Mouse (Mus musculus) cerebellum, adult 11 months (tissue): Measurements from ENCODE around the gene Tiam1.

ENCODE experiments used
- DNase-seq: peaks from one replicate; pipeline ENCODE4 v3.0.0; 2022

Gene Tiam1

GRCm38 (mm10) chr16:89946816-89947215, 196.8 kb downstream of the Tiam1 start:
- DNase-seq: no peak

DNA sequence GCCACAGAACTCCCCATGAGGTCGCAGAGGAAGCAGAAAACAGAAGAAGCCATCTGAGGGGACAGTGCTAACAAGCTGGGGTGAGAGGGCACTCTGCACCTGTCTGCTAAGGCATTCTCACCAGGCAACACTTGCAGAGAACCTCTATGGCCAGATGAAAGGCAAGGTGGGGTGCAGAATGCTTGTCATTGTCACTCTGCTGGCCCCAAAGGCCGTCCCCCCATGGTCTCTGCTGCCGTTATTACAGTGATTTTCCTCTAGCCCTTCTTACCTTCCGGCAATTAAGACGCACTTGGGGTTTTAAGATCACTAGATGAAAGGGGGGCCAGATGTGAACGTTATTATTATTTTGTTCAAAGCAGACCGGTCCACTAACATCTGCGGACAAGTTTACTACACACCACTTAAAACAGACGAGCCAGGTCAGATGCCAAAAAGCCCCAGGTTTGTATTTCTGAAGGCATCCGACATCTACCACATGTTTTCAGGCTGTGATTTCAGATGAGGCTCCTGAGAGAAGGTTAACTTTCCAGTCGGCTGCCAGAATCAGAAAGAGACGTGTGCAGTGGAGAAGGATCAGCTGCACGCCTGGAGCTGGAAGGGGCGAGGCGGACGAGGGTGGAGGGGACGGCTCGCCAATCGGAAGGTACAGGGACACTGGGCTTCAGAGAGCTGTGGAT, 198.8 kb downstream of the Tiam1 start:
- DNase-seq: no peak

DNA sequence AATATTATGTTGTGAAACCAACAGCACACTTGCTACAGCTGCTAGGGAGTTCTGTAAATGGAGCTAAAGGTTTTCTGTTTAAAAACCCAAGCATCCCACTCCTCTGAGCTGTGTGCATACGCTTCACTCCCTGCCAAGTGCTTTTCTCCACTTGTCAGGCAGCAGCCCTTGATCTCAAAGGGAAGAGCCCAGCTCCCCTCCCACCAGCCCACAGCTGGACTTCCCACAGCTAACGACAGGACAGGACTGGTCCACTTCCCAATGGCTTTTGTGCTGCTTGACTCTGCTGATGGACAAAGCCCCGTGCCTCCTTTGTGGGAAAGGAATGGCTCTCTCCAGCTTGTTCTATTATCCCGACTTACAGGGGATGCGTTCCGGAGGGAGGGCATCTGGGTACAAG, 199.5 kb downstream of the Tiam1 start:
- no peak for DNase-seq

DNA sequence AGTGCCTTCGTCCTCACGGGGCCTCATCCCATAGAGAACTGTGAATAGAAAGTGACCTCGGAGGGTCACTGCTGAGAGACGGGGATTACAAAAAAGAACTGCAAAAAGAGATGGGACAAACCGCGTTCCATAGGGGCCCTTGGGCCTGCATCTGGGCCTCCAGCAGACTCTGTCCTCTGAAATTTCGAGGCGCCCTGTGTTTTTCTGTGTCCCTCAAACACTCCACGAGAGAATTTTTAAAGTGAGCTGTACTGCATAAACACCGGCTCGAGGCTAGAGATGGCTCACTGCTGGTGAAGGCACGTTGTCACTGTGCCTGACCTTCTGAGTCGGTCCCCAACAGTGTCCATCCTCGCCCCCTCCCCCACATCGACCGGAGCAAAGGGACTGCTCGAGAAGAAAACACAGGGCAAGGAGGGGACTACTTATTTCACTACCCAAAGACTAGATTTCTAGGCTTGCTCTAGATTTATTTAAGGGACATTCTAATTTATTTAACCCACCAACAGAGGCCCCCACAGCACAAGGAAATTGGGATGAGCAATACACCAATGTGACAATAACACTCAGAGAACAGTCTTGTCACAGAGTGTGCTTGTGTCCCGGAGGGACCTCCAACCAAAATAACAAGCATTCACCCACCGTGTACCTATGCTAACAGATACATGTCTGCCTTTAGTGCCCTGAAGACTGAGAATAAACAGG, 200.2 kb downstream of the Tiam1 start:
- no peak for DNase-seq

GRCm38 (mm10) chr16:89940696-89941095, 202.9 kb downstream of the Tiam1 start:
- DNase-seq: no peak

- DNase-seq: no peak
These were observed 205.3 kb downstream of the Tiam1 start for GRCm38 (mm10) chr16:89938277-89938676.

GRCm38 (mm10) chr16:89936571-89936970, 207.0 kb downstream of the Tiam1 start:
- DNase-seq: no peak

GRCm38 (mm10) chr16:89935398-89935797, 208.2 kb downstream of the Tiam1 start:
- no peak for DNase-seq

- DNase-seq: no peak
These were observed 209.0 kb downstream of the Tiam1 start for GRCm38 (mm10) chr16:89934616-89935015.

GRCm38 (mm10) chr16:89933976-89934375, 209.6 kb downstream of the Tiam1 start:
- no peak for DNase-seq

- no peak for DNase-seq
These were observed 215.0 kb downstream of the Tiam1 start for GRCm38 (mm10) chr16:89928611-89929010.

- DNase-seq: peak; percentile 62
These were observed 219.2 kb downstream of the Tiam1 start for GRCm38 (mm10) chr16:89924249-89924890.

DNA sequence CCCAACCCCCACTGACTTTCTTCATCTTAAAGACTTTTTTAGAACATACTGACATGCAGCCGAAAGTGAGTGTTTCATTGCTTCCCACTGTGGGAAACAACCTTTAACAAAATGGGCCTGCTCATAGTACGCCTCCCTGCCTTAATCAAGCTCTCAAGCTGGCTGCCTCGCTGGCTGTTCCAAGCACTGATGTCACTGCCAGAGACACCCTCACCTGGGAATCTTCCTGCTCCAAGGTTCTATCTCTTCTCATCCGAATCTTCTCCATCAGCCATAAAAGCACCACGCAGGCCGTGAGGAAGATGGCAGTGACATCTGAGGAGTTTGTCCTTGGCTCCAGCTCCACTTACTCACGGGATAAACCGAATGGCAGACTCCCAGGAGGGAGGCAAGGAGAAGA, 220.3 kb downstream of the Tiam1 start:
- no peak for DNase-seq

- DNase-seq: no peak
These were observed 221.1 kb downstream of the Tiam1 start for GRCm38 (mm10) chr16:89922458-89922857.

- peak; percentile 77 for DNase-seq
These were observed 222.2 kb downstream of the Tiam1 start for GRCm38 (mm10) chr16:89921370-89921769.

DNA sequence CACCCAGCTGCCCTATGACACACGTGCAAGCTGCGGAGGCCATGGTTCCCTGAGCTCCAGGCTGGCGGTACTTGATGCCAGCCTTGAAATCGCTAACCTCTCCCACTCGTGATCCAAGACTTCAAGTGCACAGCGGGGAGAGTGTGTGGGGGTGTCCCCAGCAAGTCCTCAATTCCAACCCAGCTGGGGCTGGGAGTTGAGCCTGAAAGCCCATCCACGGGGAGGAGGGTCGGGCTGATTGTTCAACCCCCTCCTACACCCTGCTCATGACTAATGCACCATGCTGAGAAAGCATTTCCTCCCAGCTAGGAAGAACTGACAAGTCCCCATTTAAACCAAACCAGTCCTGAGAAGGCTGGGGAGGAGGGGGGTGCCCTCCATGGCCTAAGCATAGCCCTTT, 223.2 kb downstream of the Tiam1 start:
- DNase-seq: no peak

DNA sequence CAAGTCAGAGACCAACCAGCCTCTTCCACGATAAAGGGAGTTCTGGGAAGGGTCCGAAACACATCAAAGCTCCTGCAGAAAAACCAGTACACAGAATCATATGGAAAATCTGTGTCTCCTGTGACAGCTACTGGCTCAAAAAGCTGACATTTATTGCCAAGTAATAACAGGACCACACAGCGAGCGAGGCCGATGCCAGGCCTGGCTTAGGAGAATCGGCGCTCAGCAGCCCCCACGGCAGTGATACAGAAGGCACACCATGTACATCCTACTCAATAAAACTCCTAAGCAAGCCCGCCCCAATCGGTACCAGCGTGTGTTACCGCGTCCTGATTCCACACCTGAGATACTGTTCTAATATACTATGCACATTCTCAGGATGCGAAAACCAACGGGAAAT, 226.2 kb downstream of the Tiam1 start:
- DNase-seq: no peak

DNA sequence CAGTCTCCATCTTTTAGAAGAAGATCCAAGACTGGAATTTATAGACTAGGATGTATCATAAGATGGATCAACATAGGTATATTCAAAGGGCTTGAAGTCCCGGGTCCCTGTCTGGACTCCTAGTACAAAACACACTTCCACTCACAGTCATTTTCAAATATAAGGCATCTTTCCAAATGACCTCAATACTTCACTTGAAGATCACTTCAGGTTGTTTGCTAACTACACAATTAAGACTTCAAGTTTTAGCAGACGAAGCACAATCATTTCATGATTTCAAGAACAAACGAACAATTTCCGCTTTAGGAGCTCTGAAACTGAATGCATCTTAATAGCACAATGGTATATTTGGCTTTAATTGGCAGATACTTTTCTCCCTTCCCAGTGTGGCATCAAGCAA, 228.6 kb downstream of the Tiam1 start:
- DNase-seq: no peak

- no peak for DNase-seq
These were observed 230.7 kb downstream of the Tiam1 start for GRCm38 (mm10) chr16:89912686-89913375.

DNA sequence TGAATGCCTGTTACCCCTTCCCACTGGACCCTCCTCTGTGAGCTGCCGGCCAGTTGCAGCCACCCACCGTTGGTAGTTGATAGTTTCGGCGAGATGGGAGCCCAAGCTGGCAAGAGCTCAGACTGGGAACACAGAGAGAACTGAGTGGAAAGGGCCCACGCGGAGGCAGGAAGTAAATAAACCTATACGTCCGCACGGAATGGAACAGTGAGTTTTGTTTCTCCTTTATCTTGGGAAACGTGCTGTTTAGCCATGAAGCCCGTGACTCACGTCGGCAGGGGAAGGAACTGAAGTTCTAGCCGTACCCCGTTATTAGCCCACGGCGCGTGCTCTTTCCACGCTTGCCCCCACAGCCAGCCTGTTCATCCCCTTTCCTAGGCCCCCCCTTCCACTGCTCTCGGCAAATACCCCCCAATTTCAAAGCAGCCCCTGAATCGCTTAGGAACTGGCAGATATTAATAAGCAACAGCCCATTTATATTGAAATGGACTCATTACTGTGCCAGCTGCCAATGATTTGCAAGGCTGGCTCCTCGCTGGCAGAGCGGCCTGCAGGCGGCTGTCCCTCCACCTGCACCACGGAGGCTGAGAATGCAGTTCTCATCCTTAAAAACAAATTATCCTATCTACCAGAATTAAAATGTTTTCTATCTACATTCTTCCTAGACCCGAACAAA, 234.0 kb downstream of the Tiam1 start:
- DNase-seq: no peak

DNA sequence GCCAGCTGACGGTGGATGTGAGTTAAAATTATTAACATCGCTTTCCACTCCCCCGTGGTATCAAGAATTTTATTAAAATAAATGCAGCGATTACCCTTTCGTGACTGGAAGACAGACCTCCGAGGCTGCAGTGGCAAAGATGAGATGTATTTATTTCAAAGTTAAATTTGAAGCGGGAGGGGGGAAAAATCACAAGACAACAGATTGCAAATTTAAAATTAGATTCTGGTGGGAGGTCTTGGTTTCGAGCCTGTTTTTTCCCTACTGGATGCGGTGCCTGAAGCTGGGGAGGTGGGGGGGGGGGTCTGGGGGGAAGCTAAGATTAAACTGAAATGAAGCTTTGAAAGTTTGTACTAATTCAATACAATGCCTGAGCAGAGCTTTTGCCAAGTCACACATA, 235.9 kb downstream of the Tiam1 start:
- DNase-seq: no peak

- no peak for DNase-seq
These were observed 236.7 kb downstream of the Tiam1 start for GRCm38 (mm10) chr16:89906909-89907308.

GRCm38 (mm10) chr16:89905730-89906305, 237.8 kb downstream of the Tiam1 start:
- no peak for DNase-seq
